Mouse (Mus musculus): ENCODE data around the gene Tsn.
A peak's percentile ranks its signal among the peaks of the same experiment; 100 is the strongest.

GRCm38 (mm10) chr1:118335847-118336246 lies 24.3 kb upstream of the Tsn start:
- TF ChIP-seq CTCF (IDR thresholded peaks at IDR 0.05; ENCODE audit: low read depth) (peak; percentile 51), EP300 (IDR thresholded peaks at IDR 0.05; ENCODE audit: low read depth) (no peak)
